Mouse (Mus musculus) brain, adult 2 months (tissue): ENCODE measurements around the gene Sgip1.
A peak's percentile ranks its signal among the peaks of the same experiment; 100 is the strongest.

Experiments used
- DNase-seq: peaks from one replicate; pipeline ENCODE4 v3.0.0; 2011; ENCODE audit warnings: low read depth, low spot score

The Sgip1 gene

DNA sequence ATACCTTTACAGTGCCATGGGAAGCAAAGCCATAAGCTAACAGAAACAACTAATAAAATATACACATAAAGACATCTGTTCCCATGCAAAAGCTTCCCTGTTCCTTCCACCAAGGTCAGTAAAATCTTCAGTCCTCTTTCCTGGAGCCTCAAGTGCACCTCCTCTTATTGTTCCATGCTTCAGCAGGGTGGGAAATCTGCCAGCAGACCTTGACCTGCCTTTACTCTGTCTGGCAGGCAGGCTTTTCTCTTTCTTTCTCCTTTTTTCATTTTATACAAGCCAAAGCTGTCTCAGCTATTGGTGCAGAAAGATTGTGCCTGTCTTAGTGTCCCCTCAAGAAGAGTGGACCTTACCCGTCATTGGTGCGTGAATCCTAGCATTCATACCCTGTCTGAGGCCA is 154.8 kb downstream of the Sgip1 start:
- no peak for DNase-seq

DNA sequence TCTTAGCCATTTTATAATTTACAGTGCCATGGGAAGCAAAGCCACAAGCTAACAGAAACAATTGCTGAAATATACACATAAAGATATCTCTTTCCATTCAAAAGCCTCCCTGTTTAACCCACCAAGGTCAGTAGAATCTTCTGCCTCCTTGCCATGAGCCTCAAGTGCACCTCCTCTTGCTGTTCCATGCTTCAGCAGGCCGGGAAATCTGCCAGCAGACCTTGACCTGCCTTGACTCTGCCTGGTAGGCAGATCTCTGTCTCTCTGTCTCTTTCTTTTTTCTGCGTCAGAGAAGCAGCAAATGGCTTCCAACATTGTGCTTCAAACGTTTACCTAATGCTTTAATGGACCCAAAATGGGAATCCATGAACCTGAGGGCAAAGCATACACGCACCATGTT is 157.9 kb downstream of the Sgip1 start:
- DNase-seq = no peak

DNA sequence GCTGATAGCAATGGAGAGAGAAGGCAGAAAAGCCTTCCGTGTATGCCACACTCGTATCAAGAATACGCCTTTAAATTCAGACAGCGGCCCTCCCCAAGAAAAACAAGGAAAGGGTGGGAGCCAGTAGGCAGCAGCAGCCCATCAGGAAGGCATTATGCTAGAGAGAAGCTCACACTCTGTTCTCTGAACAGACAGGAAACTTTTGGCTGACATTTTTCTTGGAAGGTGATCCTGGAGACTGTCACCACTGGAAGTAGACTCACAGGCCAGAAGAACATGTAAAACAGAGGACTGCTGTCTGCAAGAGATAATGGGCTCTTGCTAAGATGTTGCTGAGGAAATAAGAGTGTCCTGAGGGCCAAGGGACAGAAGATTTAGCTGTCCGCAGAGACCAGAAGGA is 158.6 kb downstream of the Sgip1 start:
- DNase-seq = no peak

DNA sequence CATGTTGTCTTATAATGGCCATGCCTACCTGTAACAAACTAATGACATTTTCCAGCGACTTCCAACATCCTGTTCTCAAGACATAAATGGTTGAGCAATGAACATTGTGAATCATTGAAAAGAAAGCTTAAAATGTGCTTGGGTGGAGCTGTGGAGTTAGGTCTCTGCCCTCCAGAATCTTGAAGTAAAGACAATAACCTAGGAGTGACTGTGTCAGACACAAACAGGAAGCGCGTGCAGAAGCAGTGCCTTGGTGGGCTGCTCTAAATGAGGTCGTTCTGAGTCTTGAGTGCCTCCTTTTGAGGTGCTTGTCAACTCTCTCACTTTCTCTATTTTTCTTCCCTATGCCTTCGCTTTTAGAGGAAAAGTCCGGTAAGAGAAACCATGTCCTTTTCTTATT is 159.1 kb downstream of the Sgip1 start:
- no peak for DNase-seq

DNA sequence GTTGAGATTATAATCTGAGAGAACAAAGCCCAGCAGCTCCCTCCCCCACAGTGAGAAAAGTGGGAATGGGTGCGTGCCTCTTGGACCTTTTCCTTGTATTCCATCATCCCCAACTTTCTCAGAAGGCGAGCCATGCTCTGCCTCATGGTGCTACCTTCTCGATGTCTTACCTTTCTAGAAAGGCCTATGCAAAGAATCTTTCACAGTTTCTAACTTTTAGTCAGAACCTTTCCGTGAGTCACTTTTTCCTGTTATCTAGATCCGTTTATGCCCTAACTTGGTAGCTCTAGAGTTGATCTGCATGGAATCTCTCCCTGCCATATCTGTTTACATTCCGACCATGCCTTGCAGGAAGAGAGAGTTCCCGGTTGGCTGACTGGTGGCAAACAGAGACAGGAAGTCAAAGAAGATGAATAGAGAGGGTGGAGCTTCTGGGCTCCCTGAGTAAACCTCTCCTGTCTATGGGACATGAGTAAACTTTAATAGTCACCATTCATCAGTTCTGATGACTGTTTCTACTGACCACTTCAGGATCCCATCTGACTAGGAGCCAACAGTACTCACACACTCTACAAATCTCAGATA is 166.8 kb downstream of the Sgip1 start:
- DNase-seq = no peak

DNA sequence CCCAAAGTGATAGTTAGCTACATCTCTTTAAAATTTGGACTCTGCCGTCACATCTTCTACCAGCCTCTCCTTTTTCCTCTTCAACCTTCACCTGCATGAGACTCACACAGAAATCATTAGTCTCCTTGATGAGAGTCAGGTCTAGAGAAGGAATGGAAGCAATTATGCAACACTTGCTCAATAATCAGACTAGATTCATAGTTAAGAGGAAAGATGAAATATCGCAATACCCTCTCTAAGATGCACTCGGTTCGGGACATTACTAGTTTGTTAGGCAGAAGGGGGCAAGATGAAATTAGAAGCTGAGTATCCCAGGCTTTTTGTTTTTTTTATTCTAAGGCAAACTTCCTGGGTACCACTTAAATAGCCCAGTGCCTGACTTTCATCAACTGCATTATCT is 169.1 kb downstream of the Sgip1 start:
- DNase-seq = no peak

DNA sequence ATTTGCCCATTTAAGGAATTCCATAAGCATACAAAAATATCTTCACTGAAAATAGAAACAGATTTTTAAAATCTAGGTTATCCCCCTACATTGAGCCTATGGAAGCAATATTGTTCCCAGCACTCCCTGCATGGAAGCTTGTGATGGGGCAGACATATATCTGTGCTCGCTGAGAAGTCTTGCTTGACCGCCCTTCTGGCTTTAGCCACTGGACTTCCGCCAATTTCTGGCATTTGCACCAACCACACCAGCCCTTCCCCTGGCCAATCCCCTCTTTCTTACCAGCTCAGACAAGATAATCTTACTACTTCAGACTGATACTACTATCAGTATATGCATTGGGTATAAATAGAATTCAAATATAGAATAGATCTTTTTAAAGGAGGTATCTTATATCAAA is 172.1 kb downstream of the Sgip1 start:
- DNase-seq = peak; percentile 23

DNA sequence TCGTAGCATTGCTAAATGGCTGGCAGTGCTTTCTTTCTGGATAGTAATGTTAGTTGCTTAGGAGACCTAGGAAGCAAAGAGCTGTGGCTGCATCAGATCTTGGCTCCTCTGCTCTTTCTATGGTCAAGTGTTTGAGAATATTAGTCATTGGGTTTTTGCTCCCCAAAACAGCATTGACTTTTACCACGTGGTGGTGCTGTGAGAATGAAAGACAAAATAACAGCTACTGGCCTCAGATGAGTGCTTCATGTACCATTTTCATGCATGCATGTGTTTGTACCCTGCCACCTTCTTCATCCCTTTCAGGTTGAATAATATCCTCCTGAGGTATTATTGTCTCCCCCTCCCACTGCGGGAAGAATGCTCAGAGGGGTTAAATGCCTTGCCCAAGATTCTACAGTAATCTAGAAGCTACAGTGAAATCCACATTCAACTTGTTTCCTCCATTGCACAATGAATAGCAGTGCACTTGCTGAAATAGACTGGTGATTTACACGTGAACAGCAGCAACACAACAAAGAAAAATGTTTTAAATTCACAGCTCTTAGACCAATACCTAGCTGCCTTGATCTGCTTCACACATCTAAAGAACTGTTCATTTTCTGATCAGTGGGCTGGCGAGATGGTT is 172.7 kb downstream of the Sgip1 start:
- peak; percentile 26 for DNase-seq

DNA sequence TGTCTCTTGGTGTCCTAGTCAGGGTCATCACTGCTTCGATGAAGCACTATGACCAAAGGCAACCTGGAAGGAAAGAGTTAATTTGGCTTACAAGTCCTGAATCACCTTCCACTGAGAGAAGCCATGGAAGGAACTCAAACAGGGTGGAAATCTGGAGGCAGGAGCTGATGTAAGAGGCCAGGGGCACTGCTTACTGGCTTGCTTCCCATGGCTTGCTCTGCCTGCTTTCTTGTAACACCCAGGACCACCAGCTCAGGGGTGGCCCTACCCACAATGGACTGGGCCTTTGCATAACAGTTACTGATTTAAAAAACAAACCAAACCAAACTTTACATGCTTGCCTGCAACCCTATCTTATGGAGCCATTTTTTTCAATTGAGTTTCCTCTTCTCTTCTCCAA is 177.1 kb downstream of the Sgip1 start:
- no peak for DNase-seq

DNA sequence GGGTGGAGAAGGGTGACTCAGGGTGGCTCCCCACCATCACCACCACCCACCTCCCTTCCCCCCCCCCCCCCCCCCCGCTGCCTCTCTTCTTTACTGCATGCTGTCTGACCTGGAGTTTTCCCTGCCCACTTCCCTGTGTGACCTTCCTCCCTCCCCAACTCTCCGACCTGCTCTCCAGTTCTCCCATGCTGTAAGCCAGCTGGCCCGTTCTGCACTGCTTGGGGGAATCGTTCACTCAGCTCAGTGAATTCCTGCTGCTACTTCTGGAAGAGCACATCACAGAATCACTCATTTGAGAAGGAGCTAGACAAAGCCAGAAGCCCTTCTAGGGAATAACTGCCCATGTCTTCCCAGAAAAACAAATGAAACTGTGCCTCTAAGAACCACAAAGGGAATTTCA is 188.4 kb downstream of the Sgip1 start:
- DNase-seq = peak; percentile 33

DNA sequence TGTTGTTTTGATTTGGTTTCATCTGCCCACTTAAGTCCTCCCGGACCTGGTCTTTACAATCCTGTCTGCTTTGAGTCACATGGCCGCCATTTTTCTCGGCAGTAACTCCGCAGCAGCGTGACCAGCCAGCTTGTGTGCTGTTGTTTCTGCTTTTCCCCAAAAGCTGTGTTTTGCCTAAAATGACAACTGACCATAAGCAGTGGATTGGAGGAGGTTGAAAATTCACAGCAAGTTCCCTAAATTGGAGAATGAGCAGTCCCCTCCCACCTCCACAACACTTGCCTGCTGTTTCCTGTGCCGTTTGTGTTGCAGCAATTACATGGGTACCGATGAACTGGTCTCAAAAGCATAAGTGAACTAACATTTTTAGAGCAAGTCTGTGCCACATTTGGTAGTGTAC is 189.6 kb downstream of the Sgip1 start:
- DNase-seq = peak; percentile 54

DNA sequence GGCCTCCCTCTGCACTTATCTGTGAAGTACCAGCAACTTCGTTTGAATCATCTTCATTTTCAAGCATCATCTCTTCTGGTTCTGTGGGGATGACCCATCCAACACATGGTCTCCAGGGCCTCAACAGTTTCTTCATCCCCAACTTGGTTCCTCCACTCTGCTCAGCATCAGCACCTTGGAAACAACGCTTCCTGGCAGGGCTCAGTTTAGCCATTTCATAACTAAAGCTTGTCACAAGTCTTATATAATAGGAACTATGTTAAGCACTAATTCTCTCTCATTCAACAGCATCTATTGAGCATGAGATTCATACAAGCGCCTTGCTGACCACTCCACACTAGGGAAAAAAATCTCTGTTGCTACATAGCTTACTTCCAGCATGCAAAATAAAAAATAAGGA is 199.2 kb downstream of the Sgip1 start:
- DNase-seq = peak; percentile 38

DNA sequence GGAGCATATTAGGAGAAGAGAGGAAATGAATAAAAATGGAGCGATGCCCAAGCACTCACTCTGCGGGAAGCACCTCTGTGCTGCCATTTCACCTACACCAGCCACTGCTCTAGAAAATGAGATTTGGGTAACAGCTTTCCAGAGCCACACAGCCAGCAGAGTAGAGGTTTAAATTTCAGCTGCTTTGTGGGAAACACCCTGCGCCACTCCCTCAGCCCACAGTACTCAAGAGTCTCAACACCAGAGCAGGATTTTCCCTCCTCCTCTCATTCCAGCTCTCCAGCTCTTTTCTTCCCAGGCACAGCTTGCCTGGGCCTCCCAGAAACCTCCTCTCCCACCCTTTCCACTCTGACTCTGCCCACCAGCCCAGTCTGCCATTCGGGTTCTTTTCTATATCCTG is 199.6 kb downstream of the Sgip1 start:
- DNase-seq = peak; percentile 72

DNA sequence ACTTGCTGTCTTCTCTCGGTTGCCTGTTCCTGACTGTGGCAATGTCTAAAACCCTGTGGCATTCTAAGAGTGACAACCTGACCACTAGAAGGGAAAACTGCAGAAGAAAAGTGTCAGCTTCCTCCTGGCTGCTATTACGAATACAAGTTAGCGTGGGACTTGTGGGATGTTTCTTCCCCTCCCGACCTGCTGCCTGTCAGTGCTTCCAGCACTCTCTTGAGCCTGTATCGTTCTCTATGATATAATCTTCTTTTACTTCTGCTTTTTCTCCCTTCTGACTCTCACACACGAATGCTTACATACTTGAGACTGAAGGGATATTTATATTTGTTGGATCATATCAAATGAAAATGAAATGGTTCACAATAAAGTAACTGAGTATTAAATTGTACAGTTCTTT is 203.2 kb downstream of the Sgip1 start:
- no peak for DNase-seq

DNA sequence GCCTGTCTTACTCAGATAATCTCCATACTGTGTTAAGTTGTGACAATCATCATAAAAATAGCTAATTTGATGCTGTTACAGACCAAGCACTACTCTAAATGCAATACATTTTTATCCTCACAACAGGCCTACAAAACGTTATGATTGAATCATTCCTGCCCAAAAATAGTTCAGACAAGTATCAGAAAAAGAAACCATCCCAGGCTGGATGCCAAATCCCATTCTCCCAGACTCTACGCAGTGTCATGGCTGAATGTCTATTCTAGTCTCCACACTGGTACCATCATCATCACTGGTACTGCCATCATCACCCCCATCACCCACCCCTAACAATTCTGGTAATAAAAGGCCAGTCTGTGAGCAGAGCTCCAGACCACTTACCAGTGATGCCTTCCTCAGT is 211.4 kb downstream of the Sgip1 start:
- peak; percentile 64 for DNase-seq

DNA sequence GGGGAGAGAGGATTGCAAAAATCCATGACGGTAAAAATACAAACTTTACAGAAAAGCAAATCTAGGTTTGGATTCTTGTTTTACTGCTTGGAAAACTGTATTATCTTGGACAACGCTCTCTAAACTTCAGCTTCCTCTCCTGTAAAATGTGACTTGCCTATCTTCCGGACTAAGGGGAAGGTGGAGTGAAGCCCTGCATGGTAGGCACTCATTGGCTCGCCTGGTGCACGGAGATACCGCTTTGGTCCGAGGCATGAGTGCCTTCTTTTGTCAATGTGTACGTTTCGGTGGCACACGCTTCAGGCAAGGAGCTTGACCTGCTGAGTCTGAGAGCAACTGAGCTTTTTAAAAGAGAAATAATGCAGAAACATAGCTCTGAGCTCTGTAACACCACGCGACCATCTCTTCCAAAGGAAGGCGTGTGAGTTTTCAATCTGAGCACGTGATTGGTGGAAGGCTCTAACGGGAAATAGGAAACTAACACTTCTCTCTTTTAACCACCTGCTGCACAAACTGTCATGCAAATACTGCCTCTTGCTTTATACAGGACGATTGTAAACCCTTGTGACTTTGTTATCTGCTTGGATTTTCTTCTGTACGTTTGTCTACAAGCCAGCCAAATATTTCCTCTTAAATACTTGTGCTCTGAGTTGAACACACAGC is 214.3 kb downstream of the Sgip1 start:
- no peak for DNase-seq

DNA sequence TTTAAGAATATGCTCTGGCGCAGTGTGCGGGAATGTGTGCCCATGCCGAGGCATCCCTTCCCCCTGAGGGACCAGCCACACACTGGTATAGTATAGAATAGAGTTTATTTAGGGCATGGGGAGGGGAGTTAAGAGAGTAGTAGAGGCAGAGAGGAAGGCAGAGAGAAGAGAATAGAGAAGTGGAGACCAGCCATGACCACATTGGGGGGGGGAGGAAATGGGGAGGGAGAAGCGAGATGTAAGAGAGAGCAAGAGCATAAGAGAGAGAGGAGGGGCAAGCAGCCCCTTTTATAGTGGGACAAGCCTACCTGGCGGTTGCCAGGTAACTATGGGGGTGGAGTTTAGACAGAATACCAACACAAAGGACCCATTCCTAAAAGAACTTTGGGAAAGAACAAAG is 218.3 kb downstream of the Sgip1 start:
- no peak for DNase-seq

DNA sequence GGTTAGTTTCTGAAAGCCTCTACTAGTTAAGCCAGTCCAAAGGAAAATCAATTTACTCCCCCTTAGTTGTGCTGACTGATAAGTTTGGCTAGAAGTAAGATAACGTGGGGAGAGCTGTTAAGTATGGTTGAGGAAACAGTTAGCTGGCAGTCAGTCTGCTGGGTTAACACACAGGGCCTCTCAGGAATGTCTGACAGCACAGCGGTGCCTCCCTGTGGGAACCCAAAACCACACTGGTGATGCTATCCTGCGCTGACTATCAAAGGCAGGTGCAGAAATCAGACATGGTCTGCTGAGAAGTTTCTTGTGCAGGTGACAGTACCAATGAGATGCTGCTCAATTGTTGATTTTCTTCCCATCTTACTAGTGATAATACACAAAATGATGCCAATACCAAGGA is 223.1 kb downstream of the Sgip1 start:
- no peak for DNase-seq

DNA sequence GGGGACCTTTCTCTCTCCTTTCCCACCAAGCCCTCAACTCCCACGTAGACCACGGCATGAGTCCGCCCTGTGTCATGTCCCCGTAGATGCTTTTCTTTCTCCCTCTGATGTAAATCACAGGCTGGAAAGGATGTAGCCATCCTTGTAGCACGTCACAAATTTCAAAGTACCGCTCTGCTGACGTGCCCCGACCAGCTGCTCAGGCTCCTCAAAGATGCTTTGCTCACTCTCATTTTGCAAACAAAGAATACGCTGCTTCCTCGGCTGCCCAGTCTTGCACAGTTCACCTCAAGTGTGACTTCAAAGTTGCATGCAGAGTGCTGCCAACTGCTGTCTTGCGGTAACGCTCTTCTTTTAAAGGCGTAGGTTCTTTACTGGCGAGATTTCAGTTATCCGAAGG is 226.7 kb downstream of the Sgip1 start:
- no peak for DNase-seq

DNA sequence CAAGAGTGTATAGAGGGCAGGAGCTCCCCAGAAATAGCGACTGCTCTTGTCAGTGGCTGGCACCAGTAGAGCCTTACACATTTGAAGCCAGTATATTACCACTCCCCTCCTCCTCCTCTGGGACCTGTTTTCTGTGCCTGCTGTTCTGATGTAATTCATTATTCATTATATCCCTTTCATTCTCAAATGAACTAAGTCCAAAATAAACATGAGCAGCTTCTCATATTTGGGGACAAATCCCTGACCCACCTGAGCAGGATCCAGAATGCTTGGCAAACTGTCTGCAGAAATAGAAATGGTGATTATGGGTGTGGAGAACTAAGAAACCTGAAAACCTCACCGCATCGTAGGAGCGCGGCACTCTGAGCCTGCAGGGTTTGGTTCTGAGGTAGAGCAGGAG is 228.5 kb downstream of the Sgip1 start:
- DNase-seq = no peak

DNA sequence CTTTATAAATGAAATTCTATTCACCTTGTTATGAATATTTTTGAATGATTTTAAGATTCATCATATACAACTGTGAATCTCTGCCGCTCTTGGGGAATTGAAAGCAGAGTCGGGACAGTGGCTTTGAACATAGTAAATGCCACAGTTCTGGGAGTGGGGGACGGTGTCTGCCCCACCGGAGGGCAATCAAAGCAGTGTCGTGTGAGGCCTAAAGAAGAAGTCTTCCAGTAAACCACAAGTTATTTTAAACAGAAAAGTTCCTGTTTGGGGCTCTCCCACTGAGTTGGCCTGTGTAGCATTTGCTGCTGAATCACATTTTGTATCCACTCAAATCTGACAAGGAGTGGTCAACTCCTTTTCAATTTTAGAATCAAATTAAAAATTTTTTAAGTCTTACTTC is 230.1 kb downstream of the Sgip1 start:
- no peak for DNase-seq

DNA sequence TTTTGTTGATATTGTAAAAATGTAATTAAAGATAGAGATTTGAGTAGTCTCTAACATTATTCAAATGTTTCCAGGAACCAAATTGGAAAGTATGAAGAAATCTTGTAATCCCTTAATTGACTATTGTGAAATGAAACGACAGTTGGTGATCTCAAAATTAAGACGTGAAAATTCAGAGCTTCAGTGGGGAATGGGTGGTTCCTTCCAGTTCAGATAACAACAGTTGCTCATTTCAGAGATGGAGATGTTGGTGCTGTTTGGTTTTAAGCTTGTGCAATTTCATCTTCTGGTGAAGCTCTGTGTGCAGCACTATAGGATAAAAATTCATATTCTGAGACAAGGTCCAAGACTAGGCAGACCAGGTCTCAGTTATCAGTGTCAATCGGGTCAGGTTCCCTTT is 231.0 kb downstream of the Sgip1 start:
- no peak for DNase-seq

DNA sequence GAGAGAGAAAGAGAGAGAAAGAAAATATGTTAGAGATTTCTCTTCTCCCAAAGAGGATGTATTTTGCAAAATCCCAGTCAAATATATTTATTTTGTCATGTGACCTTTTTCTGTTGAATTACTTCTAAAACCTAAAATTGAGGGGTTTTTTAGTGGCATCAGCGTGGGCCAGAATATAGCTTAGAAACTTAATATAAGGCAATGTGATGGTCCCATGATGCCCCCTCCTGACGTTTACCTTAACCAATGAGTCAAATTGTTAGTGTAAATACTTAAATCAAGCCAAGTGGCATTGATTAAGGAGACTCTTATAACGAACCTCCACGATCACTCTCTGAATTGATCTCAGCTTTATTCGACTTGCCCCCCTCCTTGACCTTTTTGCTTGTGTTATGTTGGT is 233.1 kb downstream of the Sgip1 start:
- no peak for DNase-seq
